Mouse (Mus musculus) heart, postnatal 25 days (tissue): ENCODE measurements around the gene Olfr119. TPM values are rescaled to one million over a fixed set of nuclear protein-coding genes. Genes with fewer than 3 reads are reported as not detected.
"Not testable (repeated sequence)": the region's sequence is repeated elsewhere in the genome, so short reads cannot be mapped to it uniquely, and the experiment has no call there.

Experiments used
- DNase-seq: peaks from one replicate; pipeline ENCODE4 v3.0.0; 2022; ENCODE audit warnings: low spot score
- intact Hi-C: fragments of 180-260 bp; cut with DNase I; formaldehyde crosslinking; loops from one replicate; pipeline ENCODE4 v1.15.1; 2025
- total RNA-seq, 2 experiments: library from RNA; stranded (reverse); gene quantifications; 2 replicates each; pipeline ENCODE4 v1.2.3; 2021

The Olfr119 gene
- not detected for total RNA-seq

DNA sequence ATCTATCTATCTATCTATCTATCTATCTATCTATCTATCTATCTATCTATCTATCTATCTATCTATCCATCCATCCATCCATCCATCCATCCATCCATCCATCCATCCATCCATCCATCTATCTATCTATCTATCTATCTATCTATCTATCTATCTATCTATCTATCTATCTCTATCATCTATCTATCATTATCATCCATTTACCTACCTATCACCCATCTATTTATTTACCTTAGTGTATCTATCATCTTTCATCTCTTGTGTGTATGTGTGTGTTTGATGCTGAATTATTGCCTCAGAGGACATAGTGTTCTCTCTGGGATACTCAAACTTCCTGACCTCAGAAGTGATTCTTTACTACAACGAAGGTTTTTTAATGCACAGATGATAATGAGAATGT is at the start of gene Olfr119:
Gene Olfr119 (plus strand): TSS at position 301 of the 400 bp plus-strand sequence.
- DNase-seq, intact Hi-C loops: not testable (repeated sequence)

DNA sequence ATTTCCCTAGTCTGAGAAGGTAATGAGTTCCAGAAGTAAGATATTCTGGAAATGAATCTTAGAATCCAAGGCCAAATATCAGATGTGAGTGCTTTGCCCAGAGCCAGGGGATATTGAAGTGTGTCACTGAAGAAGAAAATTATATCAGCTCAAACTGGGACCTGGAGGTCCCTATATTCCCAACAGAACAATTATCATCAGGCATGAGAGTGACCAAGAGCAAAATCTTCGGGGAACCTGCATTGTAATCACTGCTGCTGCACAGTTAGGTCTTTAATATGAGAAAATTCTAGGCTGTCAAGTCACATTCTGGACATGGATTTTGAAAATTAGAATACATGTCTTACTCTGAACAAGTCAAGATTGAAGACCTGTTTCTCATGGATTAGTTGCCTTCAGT is 32.7 kb upstream of the Olfr119 start, which contains the start of gene Olfr117:
Gene Olfr117 (minus strand): TSS at position 101 of the 400 bp plus-strand sequence.
- intact Hi-C loops, result no loop called here
- no peak for DNase-seq

DNA sequence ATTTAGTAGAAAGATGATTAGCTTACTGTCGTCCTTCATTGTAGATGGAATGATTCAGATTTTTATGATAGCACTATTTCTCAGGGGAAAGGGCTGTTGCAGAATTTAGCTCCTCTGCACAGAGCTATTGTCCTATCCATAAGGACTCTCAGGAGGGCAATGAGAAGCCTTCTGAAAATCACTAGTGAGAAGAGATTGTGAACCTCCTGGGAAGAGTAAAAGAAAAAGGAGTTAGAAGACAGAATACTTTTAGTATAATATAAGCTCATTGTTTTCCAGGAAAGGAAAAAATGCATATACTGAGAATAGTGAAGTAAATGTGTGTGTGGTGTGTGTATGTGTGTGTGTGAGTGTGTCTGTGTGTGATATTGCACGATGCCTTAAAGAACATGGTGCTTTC is 29.7 kb upstream of the Olfr119 start, which contains the start of gene Olfr118:
Gene Olfr118 (plus strand): TSS at position 301 of the 400 bp plus-strand sequence.
- DNase-seq, result no peak
- intact Hi-C loops, result no loop called here

DNA sequence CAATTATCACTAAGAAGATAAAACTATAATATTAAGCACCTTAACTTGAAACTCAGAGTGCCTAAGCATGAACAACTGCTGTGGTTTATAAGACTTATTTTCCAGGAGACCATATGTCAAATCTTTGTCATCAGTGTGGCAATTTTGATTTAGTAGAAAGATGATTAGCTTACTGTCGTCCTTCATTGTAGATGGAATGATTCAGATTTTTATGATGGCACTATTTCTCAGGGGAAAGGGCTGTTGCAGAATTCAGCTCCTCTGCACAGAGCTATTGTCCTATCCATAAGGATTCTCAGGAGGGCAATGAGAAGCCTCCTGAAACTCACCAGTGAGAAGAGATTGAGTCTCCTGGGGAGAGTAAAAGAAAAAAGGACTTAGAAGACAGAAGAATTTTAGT is 25.1 kb downstream of the Olfr119 start, which contains the start of gene Olfr120:
Gene Olfr120 (plus strand): TSS at position 301 of the 400 bp plus-strand sequence.
- no peak for DNase-seq
- intact Hi-C loops, result no loop called here

DNA sequence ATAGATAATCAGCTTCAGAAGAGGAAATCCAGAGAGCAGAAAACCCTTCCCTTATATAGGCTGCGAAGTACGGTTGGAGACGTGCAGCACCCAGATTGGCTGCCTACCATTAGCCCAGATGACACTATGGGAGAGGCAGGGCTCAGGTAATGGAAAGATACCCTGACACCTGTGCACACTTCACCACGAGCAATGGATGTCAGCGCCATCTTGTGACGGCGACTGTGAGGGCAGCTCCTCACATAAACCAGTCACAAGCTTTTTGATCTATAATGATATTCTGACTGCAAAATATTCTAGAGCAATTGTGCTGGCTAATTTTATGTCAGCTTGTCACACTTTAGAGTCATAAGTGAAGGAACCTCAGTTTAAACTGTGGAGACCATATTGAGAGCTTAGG is 41.7 kb downstream of the Olfr119 start:
- intact Hi-C loops, result no loop called here

More for the DNA sequence above, 41.7 kb downstream of the Olfr119 start:
- DNase-seq, result no peak

Other genes starting within 250 kb of the Olfr119 start
- gene Olfr109, start 237.6 kb upstream of the Olfr119 start, total RNA-seq, result not detected
- gene H2-M2, start 213.0 kb upstream of the Olfr119 start, total RNA-seq, result not detected
- gene Olfr110, start 204.1 kb upstream of the Olfr119 start, total RNA-seq, result not detected
- gene Olfr111, start 188.5 kb upstream of the Olfr119 start, total RNA-seq, result not detected
- not detected for gene Olfr112, start 127.1 kb upstream of the Olfr119 start, total RNA-seq
- gene Olfr113, start 118.9 kb upstream of the Olfr119 start, total RNA-seq, result not detected
- gene Olfr114, start 103.8 kb upstream of the Olfr119 start, total RNA-seq, result not detected
- not detected for gene Olfr115, start 69.5 kb upstream of the Olfr119 start, total RNA-seq
- not detected for gene Olfr116, start 69.4 kb upstream of the Olfr119 start, total RNA-seq
- not detected for gene Olfr117, start 32.8 kb upstream of the Olfr119 start, total RNA-seq
- gene Olfr118, start 29.6 kb upstream of the Olfr119 start, total RNA-seq, result not detected
- not detected for gene Olfr120, start 25.2 kb downstream of the Olfr119 start, total RNA-seq
- gene Olfr121, start 52.3 kb downstream of the Olfr119 start, total RNA-seq, result not detected
- gene Olfr122, start 72.0 kb downstream of the Olfr119 start, total RNA-seq, result not detected
- gene Olfr123, start 97.0 kb downstream of the Olfr119 start, total RNA-seq, result not detected
- gene Olfr124, start 103.3 kb downstream of the Olfr119 start, total RNA-seq, result not detected
- not detected for gene Olfr125, start 136.4 kb downstream of the Olfr119 start, total RNA-seq
- not detected for gene Olfr126, start 150.9 kb downstream of the Olfr119 start, total RNA-seq
- not detected for gene Olfr127, start 203.9 kb downstream of the Olfr119 start, total RNA-seq
- not detected for gene Olfr128, start 224.0 kb downstream of the Olfr119 start, total RNA-seq